Mouse (Mus musculus): ENCODE measurements around the gene Slc22a7. TPM values are rescaled to one million over a fixed set of nuclear protein-coding genes. Genes with fewer than 3 reads are reported as not detected.

The Slc22a7 gene
- polyA plus RNA-seq, 1 experiment from 2014 or later: not detected

DNA sequence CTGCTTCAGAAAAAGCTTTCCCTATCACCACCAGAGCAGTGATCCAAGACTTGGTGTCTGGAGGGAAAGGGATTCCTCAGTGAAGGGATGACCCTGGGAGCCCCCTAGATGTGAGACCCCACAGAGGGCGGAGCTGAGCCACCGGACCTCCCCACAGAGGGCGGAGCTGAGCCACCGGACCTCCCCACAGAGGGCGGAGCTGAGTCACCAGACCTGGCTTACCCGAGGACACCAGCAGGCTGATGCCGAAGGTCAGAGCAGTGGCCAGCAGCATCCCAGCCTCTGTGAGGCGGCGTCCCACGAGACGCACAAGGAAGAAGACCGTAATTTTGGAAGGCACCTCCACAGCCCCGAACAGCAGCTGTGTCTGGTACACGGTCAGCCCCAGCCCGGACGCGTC lies 4.6 kb downstream of the Slc22a7 start:
- no peak for ATAC-seq (ENCODE audit: insufficient number of reproducible peaks, insufficient read depth, low FRiP score, low TSS enrichment, low read depth)
- Histone ChIP-seq H3K9ac (0 out of 2 replicates have a peak overlapping the region, but pooled peaks have one; percentile 3), H3K4me1 (peaks cover 15% of the 10 kb centered on the region), H3K27me3 (peaks cover 32% of the 10 kb centered on the region), H3K4me2 (peak overlapping the region; percentile 55), H3K36me3 (no peaks in the 10 kb centered on the region), H3K9me3 (no peaks in the 10 kb centered on the region), H3K4me3 (peak overlapping the region; percentile 27), H3K27ac (no peak overlapping the region)
- 4% methylated on average over 17 of the region's 17 CpGs for WGBS

GRCm38 (mm10) chr17:46428761-46429414 lies 9.4 kb downstream of the Slc22a7 start, which contains the start of gene Crip3:
Gene Crip3 (plus strand): TSS chr17:46428926.
- H3K27me3 ChIP-seq: peaks cover 4% of the 10 kb centered on the region; the same call in 1 of the 2 replicates
- peak within 1 kb of the TSS; percentile 57 for H3K4me2 ChIP-seq
- no peak for ATAC-seq (ENCODE audit: insufficient number of reproducible peaks, insufficient read depth, low FRiP score, low TSS enrichment, low read depth)
- peaks cover 12% of the 10 kb centered on the region for H3K4me1 ChIP-seq
- no peaks in the 10 kb centered on the region for H3K36me3 ChIP-seq
- H3K27ac ChIP-seq: no peak within 1 kb of the TSS
- H3K9me3 ChIP-seq: no peaks in the 10 kb centered on the region
- no peak within 1 kb of the TSS for H3K9ac ChIP-seq
- 9% methylated on average over 18 of the region's 18 CpGs for WGBS
- H3K4me3 ChIP-seq: peak within 1 kb of the TSS; percentile 24

GRCm38 (mm10) chr17:46426496-46426895 lies 11.8 kb downstream of the Slc22a7 start:
- Histone ChIP-seq H3K9me3 (no peaks in the 10 kb centered on the region), H3K27me3 (0 out of 2 replicates have a peak, but pooled peaks cover 4% of the 10 kb centered on the region), H3K36me3 (no peaks in the 10 kb centered on the region), H3K4me3 (no peak overlapping the region), H3K4me1 (peaks cover 10% of the 10 kb centered on the region), H3K9ac (no peak overlapping the region), H3K4me2 (no peak overlapping the region), H3K27ac (no peak overlapping the region)
- no peak for ATAC-seq (ENCODE audit: insufficient number of reproducible peaks, insufficient read depth, low FRiP score, low TSS enrichment, low read depth)

- Histone ChIP-seq H3K4me1 (no peaks in the 10 kb centered on the region), H3K27me3 (no peaks in the 10 kb centered on the region), H3K4me2 (no peak overlapping the region), H3K9ac (no peak overlapping the region), H3K27ac (no peak overlapping the region), H3K4me3 (no peak overlapping the region), H3K9me3 (no peaks in the 10 kb centered on the region), H3K36me3 (peaks cover 18% of the 10 kb centered on the region)
- ATAC-seq (ENCODE audit: insufficient number of reproducible peaks, insufficient read depth, low FRiP score, low TSS enrichment, low read depth): no peak
Observed at GRCm38 (mm10) chr17:46419717-46420116, 18.5 kb downstream of the Slc22a7 start.

GRCm38 (mm10) chr17:46418628-46419027 lies 19.6 kb downstream of the Slc22a7 start:
- 75% methylated on average over 5 of the region's 5 CpGs for WGBS
- H3K4me2 ChIP-seq: no peak overlapping the region
- no peak for ATAC-seq (ENCODE audit: insufficient number of reproducible peaks, insufficient read depth, low FRiP score, low TSS enrichment, low read depth)

DNA sequence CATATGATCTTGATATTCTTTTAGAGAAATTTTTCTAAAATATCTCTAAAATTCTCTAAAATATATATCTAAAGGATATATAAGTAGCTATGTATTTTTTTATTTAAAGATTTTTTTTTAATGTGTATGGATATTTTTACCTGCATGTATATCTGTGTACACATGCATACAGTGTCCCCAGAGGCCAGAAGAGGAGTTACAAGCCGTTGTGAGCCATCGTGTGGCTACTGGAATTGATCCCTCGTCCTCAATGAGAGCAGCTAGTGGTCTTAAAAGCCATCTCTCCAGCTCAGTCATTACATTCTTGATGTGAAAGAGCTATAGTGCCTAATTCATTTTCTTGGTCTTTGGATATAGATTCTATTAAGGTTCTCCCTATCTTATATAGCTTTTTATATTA lies 29.8 kb downstream of the Slc22a7 start:
- Histone ChIP-seq H3K4me2 (no peak overlapping the region), H3K4me1 (no peaks in the 10 kb centered on the region), H3K9ac (no peak overlapping the region), H3K27me3 (no peaks in the 10 kb centered on the region), H3K9me3 (no peaks in the 10 kb centered on the region), H3K27ac (no peak overlapping the region), H3K4me3 (no peak overlapping the region), H3K36me3 (peaks cover 79% of the 10 kb centered on the region)
- WGBS: 33% methylated on average over 3 of the region's 3 CpGs
- no peak for ATAC-seq (ENCODE audit: insufficient number of reproducible peaks, insufficient read depth, low FRiP score, low TSS enrichment, low read depth)

More at GRCm38 (mm10) chr17:46418628-46419027, 19.6 kb downstream of the Slc22a7 start:
- H3K9ac ChIP-seq: no peak overlapping the region
- no peaks in the 10 kb centered on the region for H3K9me3 ChIP-seq
- H3K36me3 ChIP-seq: peaks cover 24% of the 10 kb centered on the region
- H3K4me3 ChIP-seq: no peak overlapping the region
- no peaks in the 10 kb centered on the region for H3K4me1 ChIP-seq
- no peak overlapping the region for H3K27ac ChIP-seq
- no peaks in the 10 kb centered on the region for H3K27me3 ChIP-seq

DNA sequence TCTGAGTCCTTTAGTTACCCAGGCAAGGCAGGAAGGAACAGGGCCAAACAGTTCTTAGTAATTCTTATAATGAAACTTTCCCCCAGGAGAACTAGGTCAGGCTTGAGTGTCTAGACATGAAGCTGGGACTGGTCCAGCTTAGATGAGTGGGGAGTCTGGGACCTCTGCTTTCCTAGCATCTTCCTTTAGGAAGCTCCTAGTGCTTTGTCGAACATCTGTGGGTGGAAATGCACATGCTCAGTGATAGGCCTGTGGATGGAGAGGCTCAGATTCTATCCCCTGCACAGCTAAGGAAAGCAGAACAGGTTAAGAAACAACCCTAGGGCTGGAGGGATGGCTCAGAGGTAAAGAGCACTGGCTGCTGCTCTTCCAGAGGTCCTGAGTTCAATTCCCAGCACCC lies 43.6 kb downstream of the Slc22a7 start:
- 86% methylated on average over 1 of the region's 1 CpGs for WGBS
- H3K27ac ChIP-seq: no peak overlapping the region
- no peak overlapping the region for H3K4me3 ChIP-seq
- no peak overlapping the region for H3K9ac ChIP-seq
- peaks cover 62% of the 10 kb centered on the region for H3K36me3 ChIP-seq
- H3K9me3 ChIP-seq: no peaks in the 10 kb centered on the region
- ATAC-seq (ENCODE audit: insufficient number of reproducible peaks, insufficient read depth, low FRiP score, low TSS enrichment, low read depth): no peak
- no peaks in the 10 kb centered on the region for H3K27me3 ChIP-seq
- no peaks in the 10 kb centered on the region for H3K4me1 ChIP-seq
- no peak overlapping the region for H3K4me2 ChIP-seq

DNA sequence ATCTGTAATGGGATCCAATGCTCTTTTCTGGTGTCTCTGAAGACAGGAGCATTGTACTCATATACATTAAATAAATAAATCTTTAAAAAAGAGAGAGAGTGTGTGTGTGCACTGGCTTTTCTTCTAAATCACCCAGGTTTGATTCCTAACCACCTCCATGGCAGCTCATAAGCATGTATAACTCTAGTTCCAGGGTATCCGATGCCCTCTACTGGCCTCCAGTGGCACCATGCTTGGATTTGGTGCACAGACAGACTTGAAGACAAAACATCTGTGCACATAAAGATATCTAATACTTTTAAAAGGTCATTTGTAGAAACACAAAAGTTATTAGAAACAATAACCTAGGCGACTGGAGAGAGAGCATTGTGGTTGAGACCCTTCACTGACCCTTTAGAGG lies 45.2 kb downstream of the Slc22a7 start:
- Histone ChIP-seq H3K4me2 (no peak overlapping the region), H3K36me3 (peaks cover 61% of the 10 kb centered on the region), H3K27ac (no peak overlapping the region), H3K9ac (no peak overlapping the region), H3K4me1 (no peaks in the 10 kb centered on the region), H3K9me3 (no peaks in the 10 kb centered on the region), H3K27me3 (no peaks in the 10 kb centered on the region), H3K4me3 (no peak overlapping the region)
- 45% methylated on average over 2 of the region's 2 CpGs for WGBS
- no peak for ATAC-seq (ENCODE audit: insufficient number of reproducible peaks, insufficient read depth, low FRiP score, low TSS enrichment, low read depth)

DNA sequence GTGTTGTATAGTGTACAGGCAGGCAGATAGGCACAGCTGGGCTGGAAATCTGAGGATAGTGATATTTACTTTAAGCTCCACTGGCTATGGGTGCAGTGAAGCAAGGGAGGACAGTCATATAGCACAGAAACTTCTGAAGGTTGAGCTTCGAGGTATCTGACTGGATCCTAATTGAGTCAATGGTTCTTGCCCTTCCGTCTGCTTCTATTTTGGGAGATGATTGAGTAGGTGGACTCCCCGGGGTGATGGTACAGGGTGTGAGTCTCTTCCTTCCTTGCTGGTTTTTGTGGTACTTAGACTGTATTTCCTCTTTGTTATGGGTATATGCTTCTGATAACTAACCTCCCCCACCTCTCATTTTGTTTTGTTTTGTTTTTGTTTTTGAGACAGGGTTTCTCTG lies 50.1 kb downstream of the Slc22a7 start:
- Histone ChIP-seq H3K4me1 (peaks cover 15% of the 10 kb centered on the region), H3K9ac (no peak overlapping the region), H3K27me3 (no peaks in the 10 kb centered on the region), H3K4me3 (no peak overlapping the region), H3K4me2 (no peak overlapping the region), H3K27ac (no peak overlapping the region), H3K36me3 (peaks cover 43% of the 10 kb centered on the region), H3K9me3 (no peaks in the 10 kb centered on the region)
- 96% methylated on average over 3 of the region's 3 CpGs for WGBS
- ATAC-seq (ENCODE audit: insufficient number of reproducible peaks, insufficient read depth, low FRiP score, low TSS enrichment, low read depth): no peak

DNA sequence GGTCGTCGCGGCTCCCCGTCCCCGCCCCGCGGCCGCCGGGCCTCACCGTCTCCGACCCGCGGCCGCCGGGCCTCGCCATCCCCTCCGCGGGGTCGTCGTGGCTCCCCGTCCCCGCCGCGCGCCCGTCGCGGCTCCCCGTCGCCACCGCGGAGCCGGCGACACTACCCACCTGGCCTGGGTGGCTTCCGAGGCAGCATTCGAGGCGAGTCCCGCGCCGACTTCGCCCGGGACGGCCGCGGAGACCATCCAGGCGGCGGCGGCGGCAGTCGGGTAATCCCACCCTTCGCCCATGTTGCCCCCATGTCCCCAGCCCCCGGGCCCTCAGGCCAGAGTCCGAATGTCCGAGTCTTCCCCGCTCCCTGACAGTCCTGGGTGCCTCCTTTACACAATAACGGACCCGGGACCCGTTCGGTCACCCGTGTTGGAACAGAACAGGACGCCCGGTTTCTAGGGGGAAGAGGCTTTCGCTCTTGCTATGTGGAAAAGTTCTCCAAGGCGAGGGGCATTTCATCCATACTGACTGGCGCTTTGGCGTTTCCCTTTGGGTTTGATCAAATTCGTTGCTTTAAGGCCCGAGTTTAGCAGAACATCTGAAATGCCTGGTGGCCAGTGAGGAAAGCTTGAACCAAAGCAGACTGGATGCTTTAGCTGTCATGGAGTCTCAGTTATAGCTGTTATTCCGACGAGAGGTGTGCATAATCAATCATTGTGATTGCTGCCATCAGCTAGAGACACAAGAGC lies 54.0 kb downstream of the Slc22a7 start:
- ATAC-seq (ENCODE audit: insufficient number of reproducible peaks, insufficient read depth, low FRiP score, low TSS enrichment, low read depth): 0 out of 2 replicates have a peak, but pooled peaks have one; percentile 9
- H3K4me1 ChIP-seq: peaks cover 15% of the 10 kb centered on the region
- peak overlapping the region; percentile 76 for H3K4me2 ChIP-seq
- H3K9ac ChIP-seq: peak overlapping the region; percentile 98
- H3K27me3 ChIP-seq: no peaks in the 10 kb centered on the region
- under 1% methylated on average over 55 of the region's 70 CpGs for WGBS
- peak overlapping the region; percentile 91 for H3K4me3 ChIP-seq
- peaks cover 24% of the 10 kb centered on the region for H3K36me3 ChIP-seq
- H3K9me3 ChIP-seq: no peaks in the 10 kb centered on the region
- peak overlapping the region; percentile 90 for H3K27ac ChIP-seq

GRCm38 (mm10) chr17:46383294-46384060 lies 54.8 kb downstream of the Slc22a7 start, which contains the start of gene Zfp318:
Gene Zfp318 (plus strand): TSS chr17:46383731.
- Histone ChIP-seq H3K36me3 (peaks cover 17% of the 10 kb centered on the region), H3K4me1 (peaks cover 15% of the 10 kb centered on the region), H3K9me3 (no peaks in the 10 kb centered on the region), H3K4me2 (peak within 1 kb of the TSS; percentile 76), H3K9ac (peak within 1 kb of the TSS; percentile 98), H3K4me3 (peak within 1 kb of the TSS; percentile 91), H3K27me3 (no peaks in the 10 kb centered on the region), H3K27ac (peak within 1 kb of the TSS; percentile 90)
- peak; percentile 98 for ATAC-seq (ENCODE audit: insufficient number of reproducible peaks, insufficient read depth, low FRiP score, low TSS enrichment, low read depth)
- under 1% methylated on average over 85 of the region's 105 CpGs for WGBS
